Mouse (Mus musculus): ENCODE data around the gene Sipa1l1.

The Sipa1l1 gene

GRCm38 (mm10) chr12:82427416-82427815, 258.3 kb downstream of the Sipa1l1 start:
- no peak for DNase-seq (ENCODE audit: low spot score)

DNA sequence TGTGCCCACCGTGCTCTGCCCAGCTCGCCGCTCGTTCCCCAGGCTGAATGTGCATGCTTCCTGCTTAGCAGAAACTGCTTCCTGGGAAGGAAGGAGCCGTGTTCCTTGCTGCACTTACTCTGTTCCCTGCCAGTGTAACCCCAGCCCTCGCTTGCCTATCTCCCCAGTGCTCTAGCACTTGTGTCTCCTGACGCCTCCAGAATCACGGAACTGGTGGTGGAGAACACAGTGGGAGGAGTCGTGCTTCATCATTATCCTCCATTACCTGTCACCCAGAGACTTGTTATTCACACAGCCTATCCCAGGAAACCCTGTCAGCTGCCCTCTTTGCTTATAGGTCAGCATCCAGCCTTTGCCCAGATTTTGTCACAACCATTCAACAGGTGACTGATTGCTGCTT, 259.3 kb downstream of the Sipa1l1 start:
- no peak for DNase-seq (ENCODE audit: low spot score)

DNA sequence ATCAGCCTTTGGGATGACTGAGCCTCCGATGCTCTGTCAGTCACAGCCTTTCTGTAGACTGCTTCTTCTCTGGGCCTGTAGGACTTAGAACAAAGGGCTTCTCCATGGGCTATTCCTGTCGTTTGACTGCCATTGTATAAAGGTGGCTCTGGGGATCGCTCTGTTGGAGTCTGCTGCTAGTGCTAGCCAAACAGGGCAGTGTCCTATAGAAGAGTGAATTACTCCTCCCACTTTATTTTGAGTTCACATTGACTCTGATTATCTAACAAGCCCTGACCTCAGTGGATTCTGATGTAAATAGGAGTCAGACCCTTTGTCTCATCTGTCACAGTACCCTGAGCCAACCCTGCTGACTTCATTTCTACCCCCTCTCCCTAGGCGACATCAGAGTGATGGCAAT, 264.2 kb downstream of the Sipa1l1 start:
- DNase-seq (ENCODE audit: low spot score) = no peak

GRCm38 (mm10) chr12:82434591-82434990, 265.5 kb downstream of the Sipa1l1 start:
- no peak for DNase-seq (ENCODE audit: low spot score)

DNA sequence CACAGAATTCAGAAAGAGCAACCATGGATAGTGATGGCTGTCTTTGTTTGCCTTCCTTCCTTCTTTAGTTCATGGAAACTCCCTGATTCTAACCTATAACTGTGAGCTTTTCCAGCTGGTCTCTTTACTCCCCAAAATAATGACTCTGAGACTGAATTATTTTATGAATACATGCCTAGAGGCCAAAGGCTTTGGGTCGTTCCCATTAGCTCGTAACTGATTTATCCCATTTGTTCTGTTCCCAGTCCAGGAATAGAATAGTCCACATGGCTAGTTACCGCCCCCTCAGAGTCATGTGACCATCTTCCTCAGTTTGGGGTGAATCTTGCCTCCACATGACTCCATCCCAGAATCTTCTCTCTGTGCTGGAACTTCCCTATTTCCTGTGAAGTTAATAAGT, 272.4 kb downstream of the Sipa1l1 start:
- no peak for DNase-seq (ENCODE audit: low spot score)

- no peak for DNase-seq (ENCODE audit: low spot score)
Observed at GRCm38 (mm10) chr12:82446609-82447024, 277.5 kb downstream of the Sipa1l1 start.

- DNase-seq (ENCODE audit: low spot score) = no peak
Observed at GRCm38 (mm10) chr12:82448129-82448815, 279.2 kb downstream of the Sipa1l1 start.

- no peak for DNase-seq (ENCODE audit: low spot score)
Observed at GRCm38 (mm10) chr12:82452428-82452827, 283.3 kb downstream of the Sipa1l1 start.

GRCm38 (mm10) chr12:82454415-82454814, 285.3 kb downstream of the Sipa1l1 start:
- DNase-seq (ENCODE audit: low spot score) = no peak

GRCm38 (mm10) chr12:82455700-82456413, 286.7 kb downstream of the Sipa1l1 start:
- DNase-seq (ENCODE audit: low spot score) = no peak

GRCm38 (mm10) chr12:82456414-82456805, 287.3 kb downstream of the Sipa1l1 start:
- no peak for DNase-seq (ENCODE audit: low spot score)

DNA sequence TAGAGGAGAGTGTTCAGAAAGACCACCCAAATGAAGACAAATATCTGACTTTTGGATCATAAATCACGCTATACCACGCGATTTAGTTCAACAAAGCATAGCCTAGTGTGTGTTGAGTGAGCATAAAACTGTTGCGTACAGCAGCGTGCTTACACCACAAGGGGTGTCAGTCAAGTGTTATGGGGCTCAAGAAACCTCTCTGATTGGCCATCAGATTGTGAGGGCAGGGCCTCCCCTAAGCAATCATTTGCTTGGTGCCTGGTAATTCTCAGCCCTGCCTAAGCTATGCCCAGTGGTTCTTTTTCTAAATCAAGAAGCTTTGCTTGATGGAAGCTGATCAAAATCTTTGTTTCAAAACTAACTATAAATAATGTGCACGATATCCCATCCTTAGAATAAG, 288.5 kb downstream of the Sipa1l1 start:
- no peak for DNase-seq (ENCODE audit: low spot score)

- no peak for DNase-seq (ENCODE audit: low spot score)
Observed at GRCm38 (mm10) chr12:82458017-82458416, 288.9 kb downstream of the Sipa1l1 start.

DNA sequence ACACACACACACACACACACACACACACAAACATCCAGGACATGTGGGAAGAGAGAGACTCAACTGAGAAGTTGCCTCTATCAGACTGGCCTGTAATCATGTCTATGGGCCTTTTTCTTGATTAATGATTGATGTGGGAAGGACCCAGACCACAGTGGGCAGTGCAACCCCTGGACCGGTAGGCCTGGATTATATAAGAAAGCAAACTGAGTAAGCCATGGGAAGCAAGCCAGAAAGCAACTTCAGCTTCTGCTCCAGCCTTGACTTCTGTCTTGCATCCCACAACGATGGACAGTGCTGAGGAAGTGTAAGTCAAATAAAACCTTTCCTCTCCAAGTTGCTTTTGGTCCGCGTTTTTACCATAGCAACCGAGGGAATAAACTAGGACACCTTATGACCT, 298.1 kb downstream of the Sipa1l1 start:
- DNase-seq (ENCODE audit: low spot score) = no peak

GRCm38 (mm10) chr12:82467641-82468040, 298.5 kb downstream of the Sipa1l1 start:
- DNase-seq (ENCODE audit: low spot score) = no peak

DNA sequence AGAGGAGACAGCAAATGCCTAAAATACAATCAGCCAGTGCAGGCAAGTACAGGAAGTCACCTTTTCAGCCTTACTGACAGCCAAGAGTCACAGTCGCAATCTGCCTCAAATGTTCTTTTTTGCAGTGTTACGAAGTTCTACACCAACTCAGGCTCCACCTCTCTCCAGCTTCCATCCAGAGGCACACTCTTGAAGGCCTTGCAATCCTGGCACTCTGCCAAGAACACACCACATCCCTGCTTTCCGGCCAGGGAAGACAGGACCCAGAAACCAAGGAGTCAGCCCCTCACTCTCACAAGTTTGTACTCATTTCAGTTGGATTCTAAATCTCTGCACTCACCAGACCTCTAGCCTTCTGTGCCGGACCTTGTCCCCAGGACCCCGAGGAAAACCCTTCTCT, 299.3 kb downstream of the Sipa1l1 start:
- peak; percentile 52 for DNase-seq (ENCODE audit: low spot score)

- DNase-seq (ENCODE audit: low spot score) = peak; percentile 85
Observed at GRCm38 (mm10) chr12:82469706-82470361, 300.7 kb downstream of the Sipa1l1 start.

DNA sequence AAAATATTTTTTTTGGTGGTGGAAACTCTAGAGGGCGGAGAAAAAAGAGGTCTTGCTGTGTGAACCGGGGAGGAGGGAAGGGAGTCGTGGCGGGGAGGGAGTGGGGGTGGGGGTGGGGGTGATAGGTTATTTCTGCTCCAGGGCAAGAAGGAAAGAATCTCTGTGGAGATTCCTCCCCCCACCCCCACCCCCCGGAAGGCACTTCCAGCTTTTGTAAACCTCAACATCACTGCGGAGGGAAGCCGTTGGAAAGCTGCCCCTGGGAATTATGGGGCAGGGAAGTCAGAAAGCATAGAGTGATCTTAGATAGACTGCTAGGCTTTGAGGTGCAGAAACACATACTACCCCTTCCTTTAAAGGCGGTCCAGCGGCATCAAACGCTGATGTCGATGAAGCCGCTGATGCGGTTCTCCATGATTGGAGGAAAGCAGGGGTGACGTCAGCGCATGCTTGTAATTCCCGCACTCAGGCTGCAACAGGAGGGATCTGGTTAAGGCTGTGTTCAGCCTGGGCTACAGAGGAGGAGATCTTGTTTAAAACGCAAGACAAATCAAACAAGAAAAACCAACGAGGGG, 301.3 kb downstream of the Sipa1l1 start:
- peak; percentile 51 for DNase-seq (ENCODE audit: low spot score)

GRCm38 (mm10) chr12:82472796-82473195, 303.7 kb downstream of the Sipa1l1 start:
- DNase-seq (ENCODE audit: low spot score) = no peak

- no peak for DNase-seq (ENCODE audit: low spot score)
Observed at GRCm38 (mm10) chr12:82473238-82473637, 304.1 kb downstream of the Sipa1l1 start.

DNA sequence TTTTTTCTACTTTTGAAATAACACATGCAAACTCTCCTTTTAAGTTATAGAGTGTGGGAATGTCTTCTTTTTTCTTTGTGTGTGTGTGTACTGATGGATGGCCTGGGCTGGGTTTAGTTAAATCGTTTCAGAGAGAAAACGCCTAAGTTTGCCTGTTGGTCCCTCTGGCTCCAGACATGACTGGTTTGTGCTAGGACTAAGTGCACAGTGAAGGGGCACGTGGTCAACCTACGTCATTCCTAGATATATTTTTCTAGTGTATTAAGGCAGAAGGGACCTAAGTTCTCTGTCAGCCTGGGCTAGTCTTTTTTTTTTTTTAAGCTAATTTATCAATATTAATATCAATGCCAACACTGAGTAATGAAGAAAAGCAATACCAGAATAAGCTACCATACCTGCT, 305.3 kb downstream of the Sipa1l1 start:
- no peak for DNase-seq (ENCODE audit: low spot score)

DNA sequence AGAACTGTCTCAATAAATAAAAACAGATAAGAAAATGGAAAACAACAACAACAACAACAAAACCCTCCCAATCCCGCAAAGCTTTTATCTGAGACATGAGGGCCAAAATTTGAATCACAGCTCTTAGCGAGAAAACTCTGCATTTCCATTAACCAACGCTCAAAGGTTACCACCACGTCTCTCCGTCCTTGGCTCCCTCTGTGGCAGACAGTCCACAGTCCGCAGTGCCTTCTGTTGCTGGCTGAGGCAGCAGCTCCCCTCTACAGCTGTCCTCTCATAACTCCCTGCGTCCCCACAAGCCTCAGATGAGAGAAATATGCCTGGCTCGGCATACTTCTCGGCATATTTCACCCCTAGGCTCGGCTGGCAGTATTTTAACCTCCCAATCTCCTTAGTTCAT, 306.9 kb downstream of the Sipa1l1 start:
- no peak for DNase-seq (ENCODE audit: low spot score)

- DNase-seq (ENCODE audit: low spot score) = no peak
Observed at GRCm38 (mm10) chr12:82476580-82476979, 307.5 kb downstream of the Sipa1l1 start.

All from ovary, postnatal 36 days (tissue).